Mouse (Mus musculus): ENCODE measurements around the gene Mxd3.

- no peak for TF ChIP-seq POLR2A (IDR thresholded peaks at IDR 0.05; ENCODE audit: low read depth, low read length)
- no peak for TF ChIP-seq CTCF (IDR thresholded peaks at IDR 0.05; ENCODE audit: borderline replicate concordance, insufficient read depth, low read length)
Measured at GRCm38 (mm10) chr13:55338131-55339054, 8.8 kb upstream of the Mxd3 start.

All from embryonic fibroblast, embryonic 13.5 days (primary cell).